ENCODE assay signal across 9 mouse cellular contexts in genomic region chr17:47831772-47832171, GRCm38 (mm10). TPM values are rescaled to one million over a fixed set of nuclear protein-coding genes. Genes with fewer than 3 reads are reported as not detected.
DNase-seq lines count a peak whose midpoint lies in the region; ATAC-seq and TF ChIP-seq lines count a peak whose summit lies in the region.
"Had no signal": no experiment of that assay in that cellular context is flagged by ENCODE, and none has a peak within 500 bp of the region (broad histone marks: within the 10 kb centered on the region; RNA-seq: fewer than 3 reads in every experiment).

No protein-coding gene starts in this region.

- no peak for DNase-seq in forebrain, embryonic 10.5 days (ENCODE audit: extremely low spot score, low spot score)
- DNase-seq in forebrain, postnatal 0 days: no peak
- DNase-seq in lung, postnatal 0 days (ENCODE audit: low spot score): no peak
- no peak for DNase-seq in lung, adult 2 months
- DNase-seq in stomach, postnatal 0 days (ENCODE audit: low spot score): no peak

- peak overlapping the region; percentile 85 for H3K27ac ChIP-seq in forebrain, embryonic 10.5 days
- no peak overlapping the region for H3K27ac ChIP-seq in forebrain, postnatal 0 days (ENCODE audit: low read depth, low read length)
- 0 out of 2 replicates have a peak overlapping the region, but pooled peaks have one; percentile 26 for H3K27ac ChIP-seq in lung, postnatal 0 days (ENCODE audit: low read length)
- H3K27ac ChIP-seq in liver, embryonic 12.5 days: no peak overlapping the region
- no peak overlapping the region; the same call in 1 of the 2 replicates for H3K27ac ChIP-seq in stomach, postnatal 0 days (replicated peaks)

- no peak overlapping the region for H3K9ac ChIP-seq in forebrain, postnatal 0 days
- H3K9ac ChIP-seq in lung, postnatal 0 days (replicated peaks; ENCODE audit: low read depth): 0 out of 2 replicates have a peak overlapping the region, but pooled peaks have one; percentile 16
- no peak overlapping the region for H3K9ac ChIP-seq in liver, embryonic 12.5 days
- no peak overlapping the region for H3K9ac ChIP-seq in stomach, postnatal 0 days (ENCODE audit: low read length)

- H3K27me3 ChIP-seq in forebrain, embryonic 10.5 days (ENCODE audit: poor library complexity, severe bottlenecking): peaks cover 77% of the 10 kb centered on the region
- peaks cover 33% of the 10 kb centered on the region for H3K27me3 ChIP-seq in forebrain, postnatal 0 days (ENCODE audit: insufficient read depth, low read length)
- H3K27me3 ChIP-seq in lung, postnatal 0 days (replicated peaks; ENCODE audit: insufficient read depth, low read length): no peaks in the 10 kb centered on the region
- H3K27me3 ChIP-seq in liver, embryonic 12.5 days (replicated peaks): peaks cover 60% of the 10 kb centered on the region
- H3K27me3 ChIP-seq in stomach, postnatal 0 days (ENCODE audit: control insufficient read depth, insufficient read depth, low read length): no peaks in the 10 kb centered on the region

- peaks cover 25% of the 10 kb centered on the region for H3K36me3 ChIP-seq in forebrain, embryonic 10.5 days (replicated peaks)
- no peaks in the 10 kb centered on the region for H3K36me3 ChIP-seq in forebrain, postnatal 0 days (ENCODE audit: insufficient read depth)
- no peaks in the 10 kb centered on the region for H3K36me3 ChIP-seq in lung, postnatal 0 days (ENCODE audit: insufficient read depth, low read length)
- H3K36me3 ChIP-seq in liver, embryonic 12.5 days: peaks cover 7% of the 10 kb centered on the region; the same call in 1 of the 2 replicates
- H3K36me3 ChIP-seq in stomach, postnatal 0 days (ENCODE audit: control insufficient read depth, insufficient read depth, low read length): no peaks in the 10 kb centered on the region; the same call in 1 of the 2 replicates

- no peak for TF ChIP-seq EP300 in lung, postnatal 0 days (IDR thresholded peaks at IDR 0.05)
- no peak for TF ChIP-seq EP300 in stomach, postnatal 0 days (optimal IDR thresholded peaks at IDR 0.05)

- WGBS in forebrain, embryonic 10.5 days: 31% methylated on average over 5 of the region's 5 CpGs
- WGBS in forebrain, postnatal 0 days: 68% methylated on average over 5 of the region's 5 CpGs
- 40% methylated on average over 5 of the region's 5 CpGs for WGBS in lung, postnatal 0 days
- WGBS in lung, adult 2 months: 71% methylated on average over 5 of the region's 5 CpGs
- 47% methylated on average over 5 of the region's 5 CpGs for WGBS in liver, embryonic 12.5 days (ENCODE audit: insufficient replicate concordance)
- 59% methylated on average over 5 of the region's 5 CpGs for WGBS in stomach, postnatal 0 days

- no peak for TF ChIP-seq CTCF in forebrain, postnatal 0 days (IDR thresholded peaks at IDR 0.05; ENCODE audit: low read depth)
- TF ChIP-seq CTCF in lung, postnatal 0 days (IDR thresholded peaks at IDR 0.05): no peak
- TF ChIP-seq CTCF in lung, adult 2 months (IDR thresholded peaks at IDR 0.05; ENCODE audit: insufficient read depth, low read length): no peak
- no peak for TF ChIP-seq CTCF in stomach, postnatal 0 days (IDR thresholded peaks at IDR 0.05; ENCODE audit: low read depth)

- peaks cover 62% of the 10 kb centered on the region for H3K4me1 ChIP-seq in forebrain, embryonic 10.5 days
- H3K4me1 ChIP-seq in forebrain, postnatal 0 days (ENCODE audit: insufficient read depth): no peaks in the 10 kb centered on the region
- H3K4me1 ChIP-seq in lung, postnatal 0 days (ENCODE audit: insufficient read depth, low read depth, low read length): peaks cover 9% of the 10 kb centered on the region; the same call in 1 of the 2 replicates
- H3K4me1 ChIP-seq in lung, adult 2 months (ENCODE audit: control insufficient read depth, insufficient read depth, low read length): peaks cover 3% of the 10 kb centered on the region; the same call in 1 of the 2 replicates
- H3K4me1 ChIP-seq in liver, embryonic 12.5 days: peaks cover 34% of the 10 kb centered on the region
- H3K4me1 ChIP-seq in stomach, postnatal 0 days (replicated peaks; ENCODE audit: control insufficient read depth, insufficient read depth): no peaks in the 10 kb centered on the region

- no peak for TF ChIP-seq POLR2A in lung, adult 2 months (IDR thresholded peaks at IDR 0.05; ENCODE audit: borderline replicate concordance, extremely low read depth, low read depth, low read length)

- ATAC-seq in forebrain, postnatal 0 days: no peak
- ATAC-seq in lung, postnatal 0 days: no peak
- no peak for ATAC-seq in liver, embryonic 12.5 days
- ATAC-seq in stomach, postnatal 0 days (ENCODE audit: low FRiP score, low TSS enrichment): no peak
- no peak for ATAC-seq in megakaryocyte, adult 5-6 weeks (ENCODE audit: poor library complexity, severe bottlenecking)
- ATAC-seq in CD4-positive, CD25-positive, alpha-beta regulatory T cell, adult 4 months: no peak

- peak overlapping the region; percentile 74 for H3K4me3 ChIP-seq in forebrain, embryonic 10.5 days
- no peak overlapping the region for H3K4me3 ChIP-seq in forebrain, postnatal 0 days (ENCODE audit: low read depth, low read length)
- peak overlapping the region; percentile 66 for H3K4me3 ChIP-seq in lung, postnatal 0 days (ENCODE audit: low read depth, low read length)
- H3K4me3 ChIP-seq in lung, adult 2 months (replicated peaks; ENCODE audit: extremely low read depth, low read depth, low read length): no peak overlapping the region
- peak overlapping the region; percentile 60 for H3K4me3 ChIP-seq in liver, embryonic 12.5 days
- peak overlapping the region; percentile 64 for H3K4me3 ChIP-seq in stomach, postnatal 0 days (ENCODE audit: low read depth, low read length)
- H3K4me3 ChIP-seq: myocyte had no signal

- H3K4me2 ChIP-seq in forebrain, postnatal 0 days (ENCODE audit: low read depth): no peak overlapping the region
- peak overlapping the region; percentile 93 for H3K4me2 ChIP-seq in lung, postnatal 0 days (replicated peaks; ENCODE audit: low read depth, low read length)
- H3K4me2 ChIP-seq in liver, embryonic 12.5 days: peak overlapping the region; percentile 69
- H3K4me2 ChIP-seq in stomach, postnatal 0 days (replicated peaks; ENCODE audit: low read depth): peak overlapping the region; percentile 83

- peaks cover 3% of the 10 kb centered on the region; the same call in 1 of the 2 replicates for H3K9me3 ChIP-seq in forebrain, embryonic 10.5 days
- no peaks in the 10 kb centered on the region for H3K9me3 ChIP-seq in forebrain, postnatal 0 days (ENCODE audit: low read length)
- no peaks in the 10 kb centered on the region for H3K9me3 ChIP-seq in lung, postnatal 0 days (ENCODE audit: low read length)
- H3K9me3 ChIP-seq in liver, embryonic 12.5 days (replicated peaks): no peaks in the 10 kb centered on the region
- H3K9me3 ChIP-seq in stomach, postnatal 0 days (ENCODE audit: control insufficient read depth, low read length): no peaks in the 10 kb centered on the region

RNA-seq across cellular contexts. Expression of gene Mdfi, which starts 2.7 kb away (rescaled TPM):
- polyA plus RNA-seq in forebrain, embryonic 10.5 days (2016; fragmentation: Nextera tagmentation; extraction: Ambion mirVana): 13.1 and 13.2 TPM in 2 replicates
- 9.5 and 17.5 TPM in 2 replicates for total RNA-seq in forebrain, postnatal 0 days (2014; rRNA removed)
- polyA plus RNA-seq in forebrain, postnatal 0 days (2015; fragmentation: Nextera tagmentation; extraction: Ambion mirVana): 0.99 and 1.3 TPM in 2 replicates
- polyA plus RNA-seq in lung, postnatal 0 days (2015; fragmentation: Nextera tagmentation; extraction: Ambion mirVana): 8.3 and 9.3 TPM in 2 replicates
- 38.8 and 51.1 TPM in 2 replicates for polyA plus RNA-seq in lung, adult 2 months (2012; rRNA removed)
- polyA plus RNA-seq in liver, embryonic 12.5 days (2016; fragmentation: Nextera tagmentation; extraction: Ambion mirVana): 2.8 and 3.5 TPM in 2 replicates
- polyA plus RNA-seq in stomach, postnatal 0 days (2015; fragmentation: Nextera tagmentation; extraction: Ambion mirVana): 6.2 and 6.3 TPM in 2 replicates
- total RNA-seq in megakaryocyte, adult 5-6 weeks (2015): not detected in 2 replicates
- not detected in 2 replicates for total RNA-seq in megakaryocyte, adult 5-6 weeks (2017)
- not detected for polyA plus RNA-seq in CD4-positive, CD25-positive, alpha-beta regulatory T cell, adult 4 months (2017; shearing (Covaris generic))

Comparison
In these comparisons a context has a peak if more than half of its experiments do, and no peak if none do; other contexts are left out.
1. H3K27ac ChIP-seq: peak in forebrain, embryonic 10.5 days (single experiment) and lung, postnatal 0 days (single experiment); none in forebrain, postnatal 0 days (single experiment), liver, embryonic 12.5 days (single experiment) and stomach, postnatal 0 days (single experiment).
2. H3K4me3 ChIP-seq: peak in forebrain, embryonic 10.5 days (single experiment), lung, postnatal 0 days (single experiment), liver, embryonic 12.5 days (single experiment) and stomach, postnatal 0 days (single experiment); none in forebrain, postnatal 0 days (single experiment) and lung, adult 2 months (single experiment).